Mouse (Mus musculus): Measurements from ENCODE around the gene Zswim1. TPM values are rescaled to one million over a fixed set of nuclear protein-coding genes. Genes with fewer than 3 reads are reported as not detected.
"Not testable (repeated sequence)": the region's sequence is repeated elsewhere in the genome, so short reads cannot be mapped to it uniquely, and the experiment has no call there.

Zswim1 gene
- polyA plus RNA-seq, 1 experiment from 2014 or later, result 8.6 TPM

GRCm38 (mm10) chr2:164793772-164794171, 28.7 kb upstream of the Zswim1 start:
- peak overlapping the region; percentile 78 to 88 for H3K27ac ChIP-seq (replicated peaks in 1 of 2; ENCODE audit: control insufficient read depth in 1 of 2, insufficient read depth in 1 of 2, low read depth in 2 of 2, low read length in 2 of 2)
- H3K4me3 ChIP-seq (ENCODE audit: control insufficient read depth in 1 of 2, insufficient read depth in 1 of 2, low read depth in 1 of 2, low read length in 2 of 2), result no peak overlapping the region
- 0 out of 2 replicates have a peak overlapping the region, but pooled peaks have one; percentile 2 for H3K9ac ChIP-seq (ENCODE audit: low read length)

GRCm38 (mm10) chr2:164794293-164794692, 28.2 kb upstream of the Zswim1 start:
- ATAC-seq (ENCODE audit: insufficient number of reproducible peaks, insufficient read depth, low FRiP score, low read depth), result no peak
- no peak overlapping the region for H3K4me2 ChIP-seq (ENCODE audit: low read length)
- H3K27me3 ChIP-seq (ENCODE audit: control insufficient read depth, insufficient read depth, low read length), result no peaks in the 10 kb centered on the region
- peaks cover 85% of the 10 kb centered on the region for H3K36me3 ChIP-seq (ENCODE audit: control insufficient read depth, insufficient read depth, low read length)
- H3K4me1 ChIP-seq (ENCODE audit: control insufficient read depth in 2 of 2, insufficient read depth in 2 of 2, low read length in 2 of 2), result peaks cover 5 to 14% of the 10 kb centered on the region in 2 experiments; a peak in 3 of 4 replicates
- H3K27ac ChIP-seq (replicated peaks in 1 of 2; ENCODE audit: control insufficient read depth in 1 of 2, insufficient read depth in 1 of 2, low read depth in 2 of 2, low read length in 2 of 2), result peak overlapping the region; percentile 45 to 78; a peak in 3 of 4 replicates
- WGBS, result 25% methylated on average over 5 of the region's 5 CpGs
- H3K9me3 ChIP-seq (ENCODE audit: control insufficient read depth, low read length), result no peaks in the 10 kb centered on the region
- H3K9ac ChIP-seq (ENCODE audit: low read length), result no peak overlapping the region
- no peak overlapping the region for H3K4me3 ChIP-seq (ENCODE audit: control insufficient read depth in 1 of 2, insufficient read depth in 1 of 2, low read depth in 1 of 2, low read length in 2 of 2)

More at GRCm38 (mm10) chr2:164793772-164794171, 28.7 kb upstream of the Zswim1 start:
- Histone ChIP-seq H3K9me3 (ENCODE audit: control insufficient read depth, low read length) (no peaks in the 10 kb centered on the region), H3K4me2 (ENCODE audit: low read length) (no peak overlapping the region), H3K36me3 (ENCODE audit: control insufficient read depth, insufficient read depth, low read length) (peaks cover 84% of the 10 kb centered on the region), H3K27me3 (ENCODE audit: control insufficient read depth, insufficient read depth, low read length) (no peaks in the 10 kb centered on the region), H3K4me1 (ENCODE audit: control insufficient read depth in 2 of 2, insufficient read depth in 2 of 2, low read length in 2 of 2) (peaks cover 5 to 14% of the 10 kb centered on the region in 2 experiments; a peak in 3 of 4 replicates)
- 66% methylated on average over 2 of the region's 2 CpGs for WGBS
- no peak for ATAC-seq (ENCODE audit: insufficient number of reproducible peaks, insufficient read depth, low FRiP score, low read depth)

GRCm38 (mm10) chr2:164795868-164796267, 26.6 kb upstream of the Zswim1 start:
- H3K36me3 ChIP-seq (ENCODE audit: control insufficient read depth, insufficient read depth, low read length), result peaks cover 85% of the 10 kb centered on the region
- 74% methylated on average over 4 of the region's 4 CpGs for WGBS
- no peaks in the 10 kb centered on the region for H3K27me3 ChIP-seq (ENCODE audit: control insufficient read depth, insufficient read depth, low read length)
- H3K4me1 ChIP-seq (ENCODE audit: control insufficient read depth in 2 of 2, insufficient read depth in 2 of 2, low read length in 2 of 2), result peaks cover 5 to 14% of the 10 kb centered on the region in 2 experiments; a peak in 3 of 4 replicates
- no peaks in the 10 kb centered on the region for H3K9me3 ChIP-seq (ENCODE audit: control insufficient read depth, low read length)
- ATAC-seq (ENCODE audit: insufficient number of reproducible peaks, insufficient read depth, low FRiP score, low read depth), result no peak
- H3K4me2 ChIP-seq (ENCODE audit: low read length), result no peak overlapping the region
- no peak overlapping the region for H3K9ac ChIP-seq (ENCODE audit: low read length)
- H3K27ac ChIP-seq (replicated peaks in 1 of 2; ENCODE audit: control insufficient read depth in 1 of 2, insufficient read depth in 1 of 2, low read depth in 2 of 2, low read length in 2 of 2), result no peak overlapping the region
- H3K4me3 ChIP-seq (ENCODE audit: control insufficient read depth in 1 of 2, insufficient read depth in 1 of 2, low read depth in 1 of 2, low read length in 2 of 2), result no peak overlapping the region

GRCm38 (mm10) chr2:164798554-164798953, 23.9 kb upstream of the Zswim1 start:
- H3K9ac ChIP-seq (ENCODE audit: low read length); H3K9me3 ChIP-seq (ENCODE audit: control insufficient read depth, low read length); H3K27me3 ChIP-seq (ENCODE audit: control insufficient read depth, insufficient read depth, low read length); H3K4me2 ChIP-seq (ENCODE audit: low read length); ATAC-seq (ENCODE audit: insufficient number of reproducible peaks, insufficient read depth, low FRiP score, low read depth); H3K27ac ChIP-seq (replicated peaks in 1 of 2; ENCODE audit: control insufficient read depth in 1 of 2, insufficient read depth in 1 of 2, low read depth in 2 of 2, low read length in 2 of 2); H3K4me1 ChIP-seq (ENCODE audit: control insufficient read depth in 2 of 2, insufficient read depth in 2 of 2, low read length in 2 of 2); H3K4me3 ChIP-seq (ENCODE audit: control insufficient read depth in 1 of 2, insufficient read depth in 1 of 2, low read depth in 1 of 2, low read length in 2 of 2): not testable (repeated sequence)
- peaks cover 86% of the 10 kb centered on the region for H3K36me3 ChIP-seq (ENCODE audit: control insufficient read depth, insufficient read depth, low read length)
- 75% methylated on average over 6 of the region's 6 CpGs for WGBS

GRCm38 (mm10) chr2:164800252-164801004, 22.1 kb upstream of the Zswim1 start:
- Histone ChIP-seq H3K4me3 (ENCODE audit: control insufficient read depth in 1 of 2, insufficient read depth in 1 of 2, low read depth in 1 of 2, low read length in 2 of 2) (no peak overlapping the region), H3K9ac (ENCODE audit: low read length) (no peak overlapping the region), H3K27ac (replicated peaks in 1 of 2; ENCODE audit: control insufficient read depth in 1 of 2, insufficient read depth in 1 of 2, low read depth in 2 of 2, low read length in 2 of 2) (no peak overlapping the region), H3K4me1 (ENCODE audit: control insufficient read depth in 2 of 2, insufficient read depth in 2 of 2, low read length in 2 of 2) (peaks cover 4 to 9% of the 10 kb centered on the region in 2 experiments; a peak in 3 of 4 replicates), H3K4me2 (ENCODE audit: low read length) (no peak overlapping the region), H3K27me3 (ENCODE audit: control insufficient read depth, insufficient read depth, low read length) (no peaks in the 10 kb centered on the region), H3K36me3 (ENCODE audit: control insufficient read depth, insufficient read depth, low read length) (peaks cover 69% of the 10 kb centered on the region), H3K9me3 (ENCODE audit: control insufficient read depth, low read length) (no peaks in the 10 kb centered on the region)
- ATAC-seq (ENCODE audit: insufficient number of reproducible peaks, insufficient read depth, low FRiP score, low read depth), result no peak
- 81% methylated on average over 13 of the region's 13 CpGs for WGBS

- Histone ChIP-seq H3K9me3 (ENCODE audit: control insufficient read depth, low read length) (no peaks in the 10 kb centered on the region), H3K36me3 (ENCODE audit: control insufficient read depth, insufficient read depth, low read length) (peaks cover 41% of the 10 kb centered on the region), H3K4me1 (ENCODE audit: control insufficient read depth in 2 of 2, insufficient read depth in 2 of 2, low read length in 2 of 2) (peaks cover 4 to 16% of the 10 kb centered on the region in 2 experiments; a peak in 3 of 4 replicates), H3K27me3 (ENCODE audit: control insufficient read depth, insufficient read depth, low read length) (no peaks in the 10 kb centered on the region), H3K4me2 (ENCODE audit: low read length) (peak overlapping the region; percentile 68), H3K4me3 (ENCODE audit: control insufficient read depth in 1 of 2, insufficient read depth in 1 of 2, low read depth in 1 of 2, low read length in 2 of 2) (peak overlapping the region in 1 of 2 experiments; percentile 94; a peak in 1 of 4 replicates), H3K9ac (ENCODE audit: low read length) (peak overlapping the region; percentile 92), H3K27ac (replicated peaks in 1 of 2; ENCODE audit: control insufficient read depth in 1 of 2, insufficient read depth in 1 of 2, low read depth in 2 of 2, low read length in 2 of 2) (no peak overlapping the region)
- 87% methylated on average over 16 of the region's 16 CpGs for WGBS
- no peak for ATAC-seq (ENCODE audit: insufficient number of reproducible peaks, insufficient read depth, low FRiP score, low read depth)
These were observed 19.1 kb upstream of the Zswim1 start for GRCm38 (mm10) chr2:164803201-164803920.

GRCm38 (mm10) chr2:164803921-164804313, 18.6 kb upstream of the Zswim1 start:
- 52% methylated on average over 1 of the region's 1 CpGs for WGBS
- Histone ChIP-seq H3K27me3 (ENCODE audit: control insufficient read depth, insufficient read depth, low read length) (no peaks in the 10 kb centered on the region), H3K4me2 (ENCODE audit: low read length) (peak overlapping the region; percentile 68), H3K4me3 (ENCODE audit: control insufficient read depth in 1 of 2, insufficient read depth in 1 of 2, low read depth in 1 of 2, low read length in 2 of 2) (peak overlapping the region; percentile 85 to 94), H3K27ac (replicated peaks in 1 of 2; ENCODE audit: control insufficient read depth in 1 of 2, insufficient read depth in 1 of 2, low read depth in 2 of 2, low read length in 2 of 2) (peak overlapping the region in 1 of 2 experiments; percentile 82; a peak in 2 of 4 replicates), H3K9ac (ENCODE audit: low read length) (peak overlapping the region; percentile 92), H3K9me3 (ENCODE audit: control insufficient read depth, low read length) (no peaks in the 10 kb centered on the region), H3K4me1 (ENCODE audit: control insufficient read depth in 2 of 2, insufficient read depth in 2 of 2, low read length in 2 of 2) (peaks cover 4 to 16% of the 10 kb centered on the region in 2 experiments; a peak in 3 of 4 replicates), H3K36me3 (ENCODE audit: control insufficient read depth, insufficient read depth, low read length) (peaks cover 43% of the 10 kb centered on the region)
- no peak for ATAC-seq (ENCODE audit: insufficient number of reproducible peaks, insufficient read depth, low FRiP score, low read depth)
